ENCODE assay signal across 20 mouse cellular contexts in the genomic region with DNA sequence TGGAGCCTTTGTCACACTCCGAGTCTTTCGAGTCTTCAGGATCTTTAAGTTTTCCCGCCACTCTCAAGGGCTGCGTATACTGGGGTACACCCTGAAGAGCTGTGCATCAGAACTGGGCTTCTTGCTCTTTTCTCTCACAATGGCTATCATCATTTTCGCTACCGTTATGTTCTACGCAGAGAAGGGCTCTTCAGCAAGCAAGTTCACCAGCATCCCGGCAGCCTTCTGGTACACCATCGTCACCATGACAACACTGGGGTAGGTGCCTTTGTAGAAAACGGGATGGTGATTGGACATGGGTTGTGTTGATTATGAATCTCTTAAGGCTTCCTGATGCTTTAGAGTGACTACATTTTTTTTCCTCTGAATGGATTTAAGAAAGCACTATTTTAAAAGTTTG. TPM values are rescaled to one million over a fixed set of nuclear protein-coding genes. Genes with fewer than 3 reads are reported as not detected.
DNase-seq lines count a peak whose midpoint lies in the region; ATAC-seq and TF ChIP-seq lines count a peak whose summit lies in the region.
"Had no signal": no experiment of that assay in that cellular context is flagged by ENCODE, and none has a peak within 500 bp of the region (broad histone marks: within the 10 kb centered on the region; RNA-seq: fewer than 3 reads in every experiment).

No protein-coding gene starts in this region.

- H3K27me3 ChIP-seq in neural tube, embryonic 14.5 days (ENCODE audit: control insufficient read depth, insufficient read depth, low read length): no peaks in the 10 kb centered on the region; the same call in 1 of the 2 replicates

- H3K9ac ChIP-seq in neural tube, embryonic 14.5 days (replicated peaks; ENCODE audit: low read depth, low read length): no peak overlapping the region
- H3K9ac ChIP-seq: embryonic facial prominence, embryonic 13.5 days; stomach, embryonic 15.5 days had no signal

- WGBS in neural tube, embryonic 14.5 days: 91% methylated on average over 10 of the region's 10 CpGs

- no peak for TF ChIP-seq CTCF in left cerebral cortex, adult 2 months (IDR thresholded peaks at IDR 0.05)

- no peak for ATAC-seq in cerebellum, adult (ENCODE audit: insufficient number of reproducible peaks, low FRiP score, low TSS enrichment)
- ATAC-seq in neural tube, embryonic 14.5 days (ENCODE audit: low read depth): no peak
- ATAC-seq: intestine, postnatal 0 days had no signal

- H3K9me3 ChIP-seq in neural tube, embryonic 14.5 days (ENCODE audit: control insufficient read depth, low read length): no peaks in the 10 kb centered on the region
- H3K9me3 ChIP-seq: embryonic facial prominence, embryonic 13.5 days; stomach, embryonic 15.5 days had no signal

- DNase-seq in cerebellum, adult 18-20 months: peak; percentile 47 to 55
- DNase-seq in left cerebral cortex, adult 2 months (ENCODE audit: extremely low spot score in 1 of 2, low spot score in 2 of 2): no peak
- DNase-seq in left cerebral cortex, postnatal 4 days: no peak
- DNase-seq in cerebellum, adult 9-11 months: peak; percentile 50
- no peak for DNase-seq in lung, postnatal 14 days
- no peak for DNase-seq in adrenal gland, adult 18-20 months (ENCODE audit: low spot score in 2 of 2)
- DNase-seq: gastrocnemius, postnatal 36 days; liver; lung, adult 18-20 months; lung, postnatal 4 days; right cerebral cortex, adult 18-20 months; thymus, postnatal 14 days had no signal

- H3K27ac ChIP-seq in left cerebral cortex, adult 2 months: no peak overlapping the region
- no peak overlapping the region for H3K27ac ChIP-seq in neural tube, embryonic 14.5 days (ENCODE audit: low read depth, low read length)
- H3K27ac ChIP-seq: embryonic facial prominence, embryonic 13.5 days; kidney, postnatal 0 days; stomach, embryonic 15.5 days had no signal

- H3K36me3 ChIP-seq in neural tube, embryonic 14.5 days (ENCODE audit: control insufficient read depth, insufficient read depth, low read length): no peaks in the 10 kb centered on the region
- H3K36me3 ChIP-seq: embryonic facial prominence, embryonic 13.5 days; stomach, embryonic 15.5 days had no signal

- no peaks in the 10 kb centered on the region for H3K4me1 ChIP-seq in neural tube, embryonic 14.5 days (ENCODE audit: control insufficient read depth, insufficient read depth, low read length)
- H3K4me1 ChIP-seq: embryonic facial prominence, embryonic 13.5 days; stomach, embryonic 15.5 days had no signal

- intact Hi-C loops in left cerebral cortex, adult 2 months (cut with DNase I): loop anchor here (5.0 to 10.0 kb wide), 2 partner anchors 158 to 490 kb away; no protein-coding TSS in a partner anchor
- intact Hi-C loops in left cerebral cortex, postnatal 4 days (cut with DNase I): loop anchor here (10.0 kb wide), 1 partner anchor 382 kb away; no protein-coding TSS in a partner anchor

- peak overlapping the region; percentile 45 for H3K4me3 ChIP-seq in left cerebral cortex, adult 2 months
- no peak overlapping the region for H3K4me3 ChIP-seq in neural tube, embryonic 14.5 days (ENCODE audit: low read depth, low read length)
- H3K4me3 ChIP-seq: embryonic facial prominence, embryonic 13.5 days; stomach, embryonic 15.5 days had no signal

- peak overlapping the region; percentile 14; the same call in 1 of the 2 replicates for H3K4me2 ChIP-seq in neural tube, embryonic 14.5 days (ENCODE audit: low read depth, low read length)
- H3K4me2 ChIP-seq: embryonic facial prominence, embryonic 13.5 days; heart, embryonic 11.5 days; stomach, embryonic 15.5 days had no signal

RNA-seq across cellular contexts. Expression of gene Kcnd2, which starts 1.9 kb away (rescaled TPM):
- 10 to 100 TPM; 68.3 to 71.9 TPM for total RNA-seq in left cerebral cortex, adult 2 months (2021)
- total RNA-seq in left cerebral cortex, postnatal 4 days (2021): 10 to 100 TPM; 60.2 to 65.7 TPM
- polyA plus RNA-seq in neural tube, embryonic 14.5 days (2014; fragmentation: Nextera tagmentation; extraction: Ambion mirVana): 29.5 and 38.5 TPM in 2 replicates
- 1 to 10 TPM; 2.9 to 3.8 TPM for total RNA-seq in adrenal gland, adult 18-20 months (2021)
- total RNA-seq: gastrocnemius, postnatal 36 days; monocyte, adult 5-6 weeks had no signal

Comparison
In these comparisons a context has a peak if more than half of its experiments do, and no peak if none do; other contexts are left out.
1. DNase-seq: peak in cerebellum, adult 18-20 months (2 of 2) and cerebellum, adult 9-11 months (single experiment); none in left cerebral cortex, adult 2 months (0 of 2), left cerebral cortex, postnatal 4 days (single experiment), lung, postnatal 14 days (single experiment) and adrenal gland, adult 18-20 months (0 of 2).
2. RNA of gene Kcnd2, which starts 1.9 kb away (total RNA-seq): 68.3 to 71.9 TPM in left cerebral cortex, adult 2 months and 60.2 to 65.7 TPM in left cerebral cortex, postnatal 4 days; 2.9 to 3.8 TPM in adrenal gland, adult 18-20 months; every median in the first group is over 10 times any median in the second.